Mouse (Mus musculus) limb, embryonic 12.5 days (tissue): ENCODE results near the gene Calm4. TPM values are rescaled to one million over a fixed set of nuclear protein-coding genes. Genes with fewer than 3 reads are reported as not detected.

Experiments used
- ATAC-seq: fragments of 200-750 bp; cut with Nextera tagmentation; 2 replicates; pipeline ENCODE4 v1.8.0; 2017; ENCODE audit warnings: low read depth, moderate TSS enrichment; ENCODE audit not compliant: insufficient number of reproducible peaks, insufficient read depth, low FRiP score, low TSS enrichment
- H3K27ac ChIP-seq: fragments of 300-500 bp; sonication (generic); 2 replicates; pipeline ENCODE4 v1.5.1; 2016; ENCODE audit warnings: mild to moderate bottlenecking, moderate library complexity
- H3K27me3 ChIP-seq: fragments of 300-500 bp; sonication (generic); 2 replicates; pipeline ENCODE4 v1.6.1; 2016; ENCODE audit warnings: mild to moderate bottlenecking, moderate library complexity
- H3K36me3 ChIP-seq: fragments of 300-500 bp; sonication (generic); 2 replicates; pipeline ENCODE4 v1.6.1; 2016; ENCODE audit warnings: mild to moderate bottlenecking, moderate library complexity
- H3K4me1 ChIP-seq: fragments of 300-500 bp; sonication (generic); replicated peaks from 2 replicates; pipeline ENCODE4 v1.6.1; 2016
- H3K4me2 ChIP-seq: fragments of 300-500 bp; sonication (generic); 2 replicates; pipeline ENCODE4 v1.6.1; 2016; ENCODE audit warnings: mild to moderate bottlenecking, moderate library complexity
- H3K4me3 ChIP-seq: fragments of 300-500 bp; sonication (generic); replicated peaks from 2 replicates; pipeline ENCODE4 v1.5.1; 2016; ENCODE audit warnings: mild to moderate bottlenecking
- H3K9ac ChIP-seq: fragments of 300-500 bp; sonication (generic); replicated peaks from 2 replicates; pipeline ENCODE4 v1.6.1; 2016; ENCODE audit warnings: mild to moderate bottlenecking, moderate library complexity
- H3K9me3 ChIP-seq: fragments of 300-500 bp; sonication (generic); 2 replicates; pipeline ENCODE4 v1.6.1; 2016; ENCODE audit warnings: mild to moderate bottlenecking, moderate library complexity
- WGBS: fragments of 180-500 bp; shearing (Covaris S2); methylation state at CpG from one replicate; pipeline ENCODE4 v1.1.7; 2016; 5-methylcytosine and 5-hydroxymethylcytosine counted together
- polyA plus RNA-seq: library from polyadenylated mRNA; unstranded; fragments of >200 nt; fragmentation: Nextera tagmentation; extraction: Ambion mirVana; gene quantifications from 2 replicates; pipeline ENCODE4 v1.2.1, GENCODE M21; 2016

Calm4 gene
- polyA plus RNA-seq, 1 experiment from 2014 or later = not detected

GRCm38 (mm10) chr13:3861251-3861650 lies 23.7 kb downstream of the Calm4 start:
- no peak overlapping the region for H3K4me2 ChIP-seq
- no peaks in the 10 kb centered on the region for H3K27me3 ChIP-seq
- H3K27ac ChIP-seq = no peak overlapping the region
- H3K4me3 ChIP-seq = no peak overlapping the region
- H3K9me3 ChIP-seq = no peaks in the 10 kb centered on the region
- no peaks in the 10 kb centered on the region for H3K36me3 ChIP-seq
- no peaks in the 10 kb centered on the region for H3K4me1 ChIP-seq
- WGBS = 90% methylated on average over 8 of the region's 8 CpGs
- H3K9ac ChIP-seq = no peak overlapping the region
- ATAC-seq = no peak

DNA sequence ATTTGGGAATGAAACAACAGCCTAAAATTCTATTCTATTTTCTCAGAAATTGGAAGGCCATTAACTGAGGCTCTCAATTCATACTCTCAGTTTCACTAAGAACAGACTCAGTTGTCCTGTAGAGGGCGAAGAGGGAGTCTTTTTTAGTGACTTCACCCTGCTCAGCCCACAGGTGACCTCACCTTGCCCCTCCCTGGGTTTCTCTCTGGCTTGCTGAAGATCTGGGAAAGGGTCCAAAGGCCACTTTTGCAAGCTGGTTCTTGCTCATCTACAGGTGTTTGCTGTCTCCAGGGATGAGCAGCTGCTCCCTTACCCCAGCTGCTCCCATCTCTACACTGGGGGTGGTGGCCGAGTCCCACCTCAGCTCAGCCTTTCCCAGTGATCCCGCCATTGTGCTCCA lies 24.8 kb downstream of the Calm4 start:
- no peak overlapping the region for H3K27ac ChIP-seq
- no peaks in the 10 kb centered on the region for H3K27me3 ChIP-seq
- no peaks in the 10 kb centered on the region for H3K4me1 ChIP-seq
- ATAC-seq = no peak
- H3K9ac ChIP-seq = no peak overlapping the region
- 71% methylated on average over 3 of the region's 3 CpGs for WGBS
- no peak overlapping the region for H3K4me3 ChIP-seq
- no peaks in the 10 kb centered on the region for H3K9me3 ChIP-seq
- no peaks in the 10 kb centered on the region for H3K36me3 ChIP-seq
- H3K4me2 ChIP-seq = no peak overlapping the region

DNA sequence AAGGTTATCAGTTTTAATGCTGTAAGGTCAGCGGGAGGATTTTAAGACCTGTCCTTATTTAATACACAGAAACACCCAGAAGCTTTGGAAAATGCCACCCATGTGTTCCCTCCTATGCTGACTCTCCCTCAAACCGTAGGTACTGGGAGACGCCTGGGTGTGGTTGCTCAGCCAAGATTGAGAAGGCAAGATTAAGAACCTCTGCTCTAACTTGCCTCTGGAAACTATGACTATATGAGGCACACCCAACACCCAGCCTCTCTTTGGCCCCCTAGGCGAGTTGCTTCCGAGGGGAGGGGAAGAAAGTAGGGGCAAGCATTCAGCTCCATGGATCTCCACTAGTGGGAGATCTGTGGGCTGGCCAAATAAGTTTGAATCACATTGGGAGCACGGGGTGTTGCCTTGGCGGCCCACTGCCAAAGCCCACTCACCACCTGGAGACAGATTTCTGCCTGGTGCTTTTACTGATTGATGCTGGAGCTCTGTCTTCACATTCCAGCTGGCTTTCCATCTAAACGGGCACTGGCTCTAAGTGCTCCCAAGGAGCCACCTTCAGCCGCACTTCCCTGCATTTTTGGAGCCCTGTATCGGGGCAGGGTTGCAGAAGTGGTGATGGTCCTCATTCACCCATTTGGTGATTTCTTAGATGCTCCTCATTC lies 25.5 kb downstream of the Calm4 start:
- Histone ChIP-seq H3K4me3 (no peak overlapping the region), H3K4me1 (no peaks in the 10 kb centered on the region), H3K36me3 (no peaks in the 10 kb centered on the region), H3K27me3 (no peaks in the 10 kb centered on the region), H3K9ac (no peak overlapping the region), H3K4me2 (no peak overlapping the region), H3K27ac (no peak overlapping the region), H3K9me3 (no peaks in the 10 kb centered on the region)
- no peak for ATAC-seq
- WGBS = 86% methylated on average over 10 of the region's 10 CpGs

- no peaks in the 10 kb centered on the region for H3K27me3 ChIP-seq
- no peak for ATAC-seq
- H3K9me3 ChIP-seq = no peaks in the 10 kb centered on the region
- no peaks in the 10 kb centered on the region for H3K4me1 ChIP-seq
- no peak overlapping the region for H3K9ac ChIP-seq
- H3K4me2 ChIP-seq = no peak overlapping the region
- 77% methylated on average over 14 of the region's 14 CpGs for WGBS
- H3K27ac ChIP-seq = no peak overlapping the region
- no peak overlapping the region for H3K4me3 ChIP-seq
- H3K36me3 ChIP-seq = no peaks in the 10 kb centered on the region
These were observed 28.2 kb downstream of the Calm4 start for GRCm38 (mm10) chr13:3865648-3866354.

DNA sequence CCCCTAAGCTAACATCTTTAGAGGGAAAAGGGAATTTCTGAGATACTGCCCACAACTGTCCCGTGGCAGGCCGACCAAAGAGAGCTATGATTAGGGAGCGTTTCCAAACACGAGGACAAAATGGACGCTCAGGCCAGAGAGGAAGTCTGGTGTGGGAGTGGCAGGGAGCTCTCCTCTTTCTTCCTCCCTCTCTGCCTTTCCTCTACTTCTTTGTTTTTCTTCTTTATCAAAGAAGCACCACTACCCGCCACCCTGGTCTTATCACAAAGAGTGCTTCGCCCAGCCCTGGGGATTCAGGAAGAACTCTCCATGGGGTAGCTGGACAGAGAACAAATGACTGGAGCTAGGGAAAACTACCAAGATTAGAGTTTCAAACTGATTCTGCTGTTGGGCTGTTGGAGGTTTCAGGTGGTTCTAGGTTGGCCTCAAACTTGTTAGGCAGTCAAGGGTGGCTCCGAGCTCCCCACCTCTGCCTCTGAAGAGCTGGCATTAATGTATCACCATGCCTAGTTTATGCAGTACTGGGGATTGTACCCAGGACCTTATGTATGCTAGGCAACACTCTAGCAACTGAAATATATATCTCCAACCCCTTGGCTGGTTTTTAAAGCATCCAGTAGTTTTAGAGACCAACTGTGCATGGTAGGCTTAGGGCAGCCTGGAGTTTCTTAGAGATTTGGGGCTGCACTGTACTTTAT lies 28.9 kb downstream of the Calm4 start:
- no peak overlapping the region for H3K27ac ChIP-seq

GRCm38 (mm10) chr13:3867158-3867557 lies 29.6 kb downstream of the Calm4 start:
- H3K9me3 ChIP-seq = no peaks in the 10 kb centered on the region
- H3K4me1 ChIP-seq = no peaks in the 10 kb centered on the region
- no peaks in the 10 kb centered on the region for H3K36me3 ChIP-seq
- no peak overlapping the region for H3K27ac ChIP-seq
- H3K9ac ChIP-seq = no peak overlapping the region
- H3K27me3 ChIP-seq = no peaks in the 10 kb centered on the region
- WGBS = 91% methylated on average over 6 of the region's 6 CpGs
- no peak overlapping the region for H3K4me2 ChIP-seq
- no peak for ATAC-seq
- H3K4me3 ChIP-seq = no peak overlapping the region

More for the DNA sequence above, 28.9 kb downstream of the Calm4 start:
- no peaks in the 10 kb centered on the region for H3K27me3 ChIP-seq
- no peaks in the 10 kb centered on the region for H3K9me3 ChIP-seq
- no peak overlapping the region for H3K9ac ChIP-seq
- WGBS = 87% methylated on average over 8 of the region's 8 CpGs
- no peak overlapping the region for H3K4me2 ChIP-seq
- no peak overlapping the region for H3K4me3 ChIP-seq
- no peaks in the 10 kb centered on the region for H3K36me3 ChIP-seq
- no peak for ATAC-seq
- H3K4me1 ChIP-seq = no peaks in the 10 kb centered on the region

GRCm38 (mm10) chr13:3869901-3870300 lies 32.3 kb downstream of the Calm4 start:
- Histone ChIP-seq H3K27me3 (no peaks in the 10 kb centered on the region), H3K9ac (no peak overlapping the region), H3K36me3 (no peaks in the 10 kb centered on the region), H3K27ac (no peak overlapping the region), H3K4me1 (no peaks in the 10 kb centered on the region), H3K4me3 (no peak overlapping the region), H3K4me2 (no peak overlapping the region), H3K9me3 (0 out of 2 replicates have a peak, but pooled peaks cover 3% of the 10 kb centered on the region)
- no peak for ATAC-seq

DNA sequence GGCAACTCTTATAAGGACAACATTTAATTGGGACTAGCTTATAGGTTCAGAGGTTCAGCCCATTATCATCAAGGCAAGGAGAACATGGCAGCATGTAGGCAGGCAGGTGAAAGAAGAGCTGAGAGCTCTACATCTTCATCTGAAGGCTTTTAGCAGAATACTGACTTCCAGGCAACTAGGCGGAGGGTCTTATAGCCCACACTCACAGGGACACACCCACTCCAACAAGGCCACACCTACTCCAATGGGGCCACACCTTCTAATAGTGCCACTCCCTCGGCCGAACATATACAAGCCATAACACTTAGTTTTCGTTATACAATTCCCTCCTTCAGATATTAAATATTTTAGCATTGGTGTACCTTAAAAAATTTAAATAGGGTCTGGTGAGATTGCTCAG lies 35.3 kb downstream of the Calm4 start:
- Histone ChIP-seq H3K27me3 (no peaks in the 10 kb centered on the region), H3K4me2 (no peak overlapping the region), H3K27ac (no peak overlapping the region), H3K9me3 (0 out of 2 replicates have a peak, but pooled peaks cover 3% of the 10 kb centered on the region), H3K36me3 (no peaks in the 10 kb centered on the region), H3K4me3 (no peak overlapping the region), H3K9ac (no peak overlapping the region), H3K4me1 (no peaks in the 10 kb centered on the region)
- ATAC-seq = no peak
- 90% methylated on average over 4 of the region's 4 CpGs for WGBS

GRCm38 (mm10) chr13:3876448-3876847 lies 38.9 kb downstream of the Calm4 start:
- no peak for ATAC-seq
- 82% methylated on average over 6 of the region's 6 CpGs for WGBS
- Histone ChIP-seq H3K9me3 (0 out of 2 replicates have a peak, but pooled peaks cover 3% of the 10 kb centered on the region), H3K36me3 (peaks cover 12% of the 10 kb centered on the region), H3K4me1 (no peaks in the 10 kb centered on the region), H3K4me3 (no peak overlapping the region), H3K27me3 (no peaks in the 10 kb centered on the region), H3K9ac (no peak overlapping the region), H3K27ac (peak overlapping the region; percentile 29; the same call in 1 of the 2 replicates), H3K4me2 (no peak overlapping the region)

DNA sequence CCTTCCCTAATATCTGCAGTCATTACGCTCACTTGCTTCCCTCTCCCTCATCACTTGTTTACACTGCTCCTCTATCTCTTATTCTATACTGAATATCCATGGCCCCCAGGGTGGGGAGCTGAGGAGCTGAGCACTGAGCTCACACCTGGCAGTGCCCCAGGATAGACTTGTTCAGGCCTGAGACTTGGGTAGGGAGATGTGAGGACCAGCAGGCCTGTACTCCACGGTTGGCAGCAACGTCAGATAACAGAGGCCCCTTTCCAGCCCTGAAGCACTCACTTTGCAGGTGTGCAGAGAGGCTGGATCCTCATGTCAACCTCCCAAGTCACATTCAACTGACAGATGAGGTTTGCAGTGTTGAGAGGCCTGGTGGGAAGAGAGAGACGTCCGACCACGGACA lies 39.6 kb downstream of the Calm4 start:
- peaks cover 19% of the 10 kb centered on the region for H3K36me3 ChIP-seq
- 70% methylated on average over 6 of the region's 6 CpGs for WGBS
- peak overlapping the region; percentile 62; the same call in 1 of the 2 replicates for H3K27ac ChIP-seq

DNA sequence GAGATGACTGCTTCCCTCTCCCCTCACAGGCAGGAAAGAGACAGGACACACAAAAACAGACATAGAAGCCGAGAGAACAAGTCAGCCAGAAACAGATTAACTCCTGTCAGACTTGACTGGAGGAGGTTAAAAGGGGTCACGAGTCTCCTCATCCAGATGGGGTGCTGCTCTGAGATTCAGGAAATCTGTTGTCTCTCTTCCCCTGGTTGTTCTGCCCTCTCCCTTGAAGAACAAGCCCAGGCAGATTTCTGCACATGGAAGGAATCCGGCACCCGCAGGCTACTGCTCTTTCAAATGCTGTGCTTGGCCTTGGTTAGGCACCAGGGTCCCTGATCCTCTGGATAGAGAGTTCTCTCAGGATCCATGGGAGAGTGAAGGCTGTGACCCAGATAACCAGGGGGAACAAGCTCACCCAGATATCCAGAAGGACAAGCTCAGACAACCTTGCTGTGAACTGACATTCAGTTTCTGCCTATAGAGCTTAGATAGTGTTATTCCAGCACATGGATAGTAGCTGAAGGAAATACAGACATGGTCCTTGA lies 40.2 kb downstream of the Calm4 start:
- Histone ChIP-seq H3K36me3 (peaks cover 25% of the 10 kb centered on the region), H3K4me1 (no peaks in the 10 kb centered on the region), H3K4me2 (no peak overlapping the region), H3K9me3 (0 out of 2 replicates have a peak, but pooled peaks cover 3% of the 10 kb centered on the region), H3K9ac (no peak overlapping the region), H3K27ac (peak overlapping the region; percentile 62; the same call in 1 of the 2 replicates), H3K4me3 (no peak overlapping the region), H3K27me3 (no peaks in the 10 kb centered on the region)
- 51% methylated on average over 4 of the region's 4 CpGs for WGBS
- ATAC-seq = 0 out of 2 replicates have a peak, but pooled peaks have one; percentile 8

More for the DNA sequence above, 39.6 kb downstream of the Calm4 start:
- no peaks in the 10 kb centered on the region for H3K27me3 ChIP-seq
- no peak overlapping the region for H3K9ac ChIP-seq
- no peak overlapping the region for H3K4me3 ChIP-seq
- 0 out of 2 replicates have a peak, but pooled peaks cover 3% of the 10 kb centered on the region for H3K9me3 ChIP-seq
- no peak overlapping the region for H3K4me2 ChIP-seq
- peak; percentile 13; the same call in 1 of the 2 replicates for ATAC-seq
- no peaks in the 10 kb centered on the region for H3K4me1 ChIP-seq
